Mouse (Mus musculus) small intestine, adult 2 months (tissue): ENCODE results near the gene Dcbld1. TPM values are rescaled to one million over a fixed set of nuclear protein-coding genes. Genes with fewer than 3 reads are reported as not detected.

Experiments used
- H3K27ac ChIP-seq: fragments of 200-500 bp; 2 replicates; pipeline ENCODE4 v1.5.1; 2012; ENCODE audit warnings: low read depth, low read length, control low read depth, inconsistent platforms; ENCODE audit not compliant: insufficient read depth
- H3K27me3 ChIP-seq: fragments of 200-500 bp; 2 replicates; pipeline ENCODE4 v1.6.1; 2012; ENCODE audit warnings: mild to moderate bottlenecking, moderate library complexity, low read length, inconsistent platforms; ENCODE audit not compliant: control insufficient read depth, insufficient read depth
- H3K36me3 ChIP-seq: fragments of 200-500 bp; 2 replicates; pipeline ENCODE4 v1.6.1; 2012; ENCODE audit warnings: mild to moderate bottlenecking, low read length, control low read depth, inconsistent platforms; ENCODE audit not compliant: control insufficient read depth, insufficient read depth
- H3K4me1 ChIP-seq: fragments of 200-500 bp; 2 replicates; pipeline ENCODE4 v1.6.1; 2012; ENCODE audit warnings: low read length, inconsistent platforms, mixed read lengths; ENCODE audit not compliant: control insufficient read depth, insufficient read depth, insufficient read length
- H3K4me3 ChIP-seq: fragments of 200-500 bp; 2 replicates; pipeline ENCODE4 v1.5.1; 2012; ENCODE audit warnings: low read depth, mild to moderate bottlenecking, control low read depth, inconsistent platforms, low read length, moderate library complexity
- CTCF ChIP-seq: fragments of 200-500 bp; IDR thresholded peaks from 2 replicates; pipeline ENCODE4 v1.5.1; 2012; ENCODE audit warnings: low read depth, mild to moderate bottlenecking, control low read depth, inconsistent platforms, low read length, moderate library complexity, mixed read lengths; ENCODE audit not compliant: insufficient replicate concordance, insufficient read length; ENCODE audit errors: extremely low read depth
- POLR2A ChIP-seq: fragments of 200-500 bp; IDR thresholded peaks from 2 replicates; pipeline ENCODE4 v1.6.1; 2012; ENCODE audit warnings: low read depth, mild to moderate bottlenecking, control low read depth, inconsistent platforms, low read length, moderate library complexity
- WGBS: fragments of 180-500 bp; shearing (Covaris S2); methylation state at CpG from one replicate; pipeline ENCODE4 v1.1.7; 2018; 5-methylcytosine and 5-hydroxymethylcytosine counted together
- polyA plus RNA-seq: library from polyadenylated mRNA; depleted of rRNA; stranded (reverse); fragments of >200 nt; gene quantifications from 2 replicates; pipeline ENCODE4 v1.2.3, GENCODE M21; 2012

The Dcbld1 gene
- polyA plus RNA-seq, 1 experiment = 21.0 TPM

- Histone ChIP-seq H3K27me3 (no peaks in the 10 kb centered on the region), H3K27ac (no peak overlapping the region), H3K36me3 (no peaks in the 10 kb centered on the region), H3K4me3 (no peak overlapping the region), H3K4me1 (peaks cover 4% of the 10 kb centered on the region; the same call in 1 of the 2 replicates)
- TF ChIP-seq CTCF = no peak
- 17% methylated on average over 7 of the region's 7 CpGs for whole genome bisulfite sequencing
Measured at GRCm38 (mm10) chr10:52217564-52217934, 15.9 kb upstream of the Dcbld1 start.

GRCm38 (mm10) chr10:52219600-52219999 lies 13.8 kb upstream of the Dcbld1 start:
- no peaks in the 10 kb centered on the region for H3K36me3 ChIP-seq
- 26% methylated on average over 3 of the region's 3 CpGs for WGBS
- H3K4me1 ChIP-seq = peaks cover 4% of the 10 kb centered on the region; the same call in 1 of the 2 replicates
- no peaks in the 10 kb centered on the region for H3K27me3 ChIP-seq
- TF ChIP-seq CTCF = no peak
- TF ChIP-seq POLR2A = no peak
- no peak overlapping the region for H3K27ac ChIP-seq
- H3K4me3 ChIP-seq = no peak overlapping the region

GRCm38 (mm10) chr10:52232196-52233176 lies 933 bp upstream of the Dcbld1 start:
- peak overlapping the region; percentile 55 for H3K4me3 ChIP-seq
- 2% methylated on average over 21 of the region's 21 CpGs for WGBS
- H3K27ac ChIP-seq = peak overlapping the region; percentile 98
- no peaks in the 10 kb centered on the region for H3K27me3 ChIP-seq
- TF ChIP-seq POLR2A (no peak), CTCF (peak; percentile 54; the same call in 1 of the 2 replicates)
- peaks cover 7% of the 10 kb centered on the region; the same call in 1 of the 2 replicates for H3K4me1 ChIP-seq
- H3K36me3 ChIP-seq = no peaks in the 10 kb centered on the region

GRCm38 (mm10) chr10:52233969-52234653 lies 692 bp downstream of the Dcbld1 start:
- Histone ChIP-seq H3K4me3 (peak overlapping the region; percentile 78), H3K4me1 (peaks cover 7% of the 10 kb centered on the region; the same call in 1 of the 2 replicates), H3K27ac (peak overlapping the region; percentile 74), H3K36me3 (no peaks in the 10 kb centered on the region), H3K27me3 (no peaks in the 10 kb centered on the region)
- WGBS = under 1% methylated on average over 40 of the region's 40 CpGs
- TF ChIP-seq POLR2A (no peak), CTCF (no peak)

- Histone ChIP-seq H3K27ac (no peak overlapping the region), H3K27me3 (no peaks in the 10 kb centered on the region), H3K4me3 (no peak overlapping the region; the same call in 1 of the 2 replicates), H3K4me1 (peaks cover 7% of the 10 kb centered on the region; the same call in 1 of the 2 replicates), H3K36me3 (no peaks in the 10 kb centered on the region)
- no peak for TF ChIP-seq POLR2A
- no peak for TF ChIP-seq CTCF
- 2% methylated on average over 7 of the region's 7 CpGs for WGBS
Measured at GRCm38 (mm10) chr10:52234654-52234981, 1.2 kb downstream of the Dcbld1 start.

- no peaks in the 10 kb centered on the region for H3K36me3 ChIP-seq
- H3K4me1 ChIP-seq = peaks cover 7% of the 10 kb centered on the region; the same call in 1 of the 2 replicates
- TF ChIP-seq CTCF = no peak
- TF ChIP-seq POLR2A = no peak
- WGBS = 66% methylated on average over 5 of the region's 5 CpGs
- H3K27ac ChIP-seq = no peak overlapping the region
- H3K4me3 ChIP-seq = no peak overlapping the region
- no peaks in the 10 kb centered on the region for H3K27me3 ChIP-seq
Measured at GRCm38 (mm10) chr10:52235461-52235860, 2.0 kb downstream of the Dcbld1 start.

GRCm38 (mm10) chr10:52242015-52242414 lies 8.6 kb downstream of the Dcbld1 start:
- H3K36me3 ChIP-seq = no peaks in the 10 kb centered on the region
- H3K27me3 ChIP-seq = no peaks in the 10 kb centered on the region
- peak overlapping the region; percentile 52 for H3K27ac ChIP-seq
- H3K4me1 ChIP-seq = peaks cover 13% of the 10 kb centered on the region
- H3K4me3 ChIP-seq = no peak overlapping the region
- no peak for TF ChIP-seq POLR2A
- TF ChIP-seq CTCF = no peak
- 23% methylated on average over 5 of the region's 5 CpGs for WGBS
